Mouse (Mus musculus) MEL (cell line): Measurements from ENCODE around the gene Upf2. TPM values are rescaled to one million over a fixed set of nuclear protein-coding genes. Genes with fewer than 3 reads are reported as not detected.

Experiments
- DNase-seq: peaks from one replicate; pipeline ENCODE4 v3.0.0; 2011; ENCODE audit warnings: low read depth, low spot score
- H3K27ac ChIP-seq: 2 replicates; pipeline ENCODE4 v1.5.1; 2012; ENCODE audit warnings: low read depth, mild to moderate bottlenecking, control low read depth, low read length, moderate library complexity; ENCODE audit not compliant: control insufficient read depth
- H3K27me3 ChIP-seq, 2 experiments: fragments of 150-350 bp in 1 of 2; sonication (generic) in 1 of 2; 2 replicates each; pipeline ENCODE4 v1.6.1; 2012; ENCODE audit warnings: low read length in 2 of 2, mild to moderate bottlenecking in 2 of 2, improper control_type of control experiment in 1 of 2, moderate library complexity in 1 of 2; ENCODE audit not compliant: insufficient read depth in 2 of 2, control insufficient read depth in 1 of 2
- H3K36me3 ChIP-seq, 2 experiments: 2 replicates each; pipeline ENCODE4 v1.6.1; 2012 to 2014; ENCODE audit warnings: low read length in 2 of 2, improper control_type of control experiment in 1 of 2, inconsistent platforms in 1 of 2, mild to moderate bottlenecking in 1 of 2; ENCODE audit not compliant: insufficient read depth in 2 of 2, control insufficient read depth in 1 of 2
- H3K4me1 ChIP-seq, 2 experiments: fragments of 150-350 bp in 1 of 2; sonication (generic) in 1 of 2; 2 replicates each; pipeline ENCODE4 v1.6.1; 2012; ENCODE audit warnings: low read length in 2 of 2, improper control_type of control experiment in 1 of 2, mild to moderate bottlenecking in 1 of 2; ENCODE audit not compliant: insufficient read depth in 2 of 2, control insufficient read depth in 1 of 2
- H3K4me3 ChIP-seq, 2 experiments: fragments of 150-350 bp in 1 of 2; sonication (generic) in 1 of 2; 2 replicates each; pipeline ENCODE4 v1.5.1; 2012; ENCODE audit warnings: low read depth in 2 of 2, low read length in 2 of 2, mild to moderate bottlenecking in 2 of 2, moderate library complexity in 2 of 2, control low read depth in 1 of 2, improper control_type of control experiment in 1 of 2; ENCODE audit not compliant: control insufficient read depth in 1 of 2, insufficient read depth in 1 of 2
- H3K79me2 ChIP-seq: 2 replicates; pipeline ENCODE4 v1.6.1; 2012; ENCODE audit warnings: mild to moderate bottlenecking, low read length, moderate library complexity; ENCODE audit not compliant: control insufficient read depth, poor library complexity, insufficient read depth
- H3K9ac ChIP-seq: 2 replicates; pipeline ENCODE4 v1.6.1; 2012; ENCODE audit warnings: low read depth, mild to moderate bottlenecking, control low read depth, low read length, moderate library complexity; ENCODE audit not compliant: control insufficient read depth, poor library complexity, severe bottlenecking
- H3K9me3 ChIP-seq: fragments of 150-350 bp; sonication (generic); replicated peaks from 2 replicates; pipeline ENCODE4 v1.6.1; 2012; ENCODE audit warnings: mild to moderate bottlenecking, low read length, improper control_type of control experiment, moderate library complexity; ENCODE audit not compliant: insufficient read depth
- E2F4 ChIP-seq: IDR thresholded peaks from 2 replicates; pipeline ENCODE4 v1.6.1; 2011; ENCODE audit warnings: low read depth, low read length, improper control_type of control experiment, borderline replicate concordance
- GATA1 ChIP-seq: IDR thresholded peaks from 2 replicates; pipeline ENCODE4 v1.6.1; 2011; ENCODE audit warnings: low read depth, low read length, improper control_type of control experiment
- HCFC1 ChIP-seq: IDR thresholded peaks from 2 replicates; pipeline ENCODE4 v1.6.1; 2012; ENCODE audit warnings: low read depth, mild to moderate bottlenecking, inconsistent platforms, low read length, improper control_type of control experiment, moderate library complexity
- MAX ChIP-seq: IDR thresholded peaks from 2 replicates; pipeline ENCODE4 v1.6.1; 2011; ENCODE audit warnings: low read length, improper control_type of control experiment
- MEF2A ChIP-seq: IDR thresholded peaks from 2 replicates; pipeline ENCODE4 v1.6.1; 2014; ENCODE audit warnings: low read depth, mild to moderate bottlenecking, inconsistent platforms, low read length, improper control_type of control experiment; ENCODE audit not compliant: poor library complexity, insufficient replicate concordance, severe bottlenecking; ENCODE audit errors: extremely low read depth
- MXI1 ChIP-seq: IDR thresholded peaks from 2 replicates; pipeline ENCODE4 v1.6.1; 2011; ENCODE audit warnings: mild to moderate bottlenecking, low read depth, low read length, improper control_type of control experiment
- MYB ChIP-seq: IDR thresholded peaks from 2 replicates; pipeline ENCODE4 v1.6.1; 2011; ENCODE audit warnings: mild to moderate bottlenecking, low read depth, low read length, improper control_type of control experiment
- MYC ChIP-seq: IDR thresholded peaks from 2 replicates; pipeline ENCODE4 v1.6.1; 2011; ENCODE audit warnings: low read depth, mild to moderate bottlenecking, low read length, improper control_type of control experiment, moderate library complexity
- NELFE ChIP-seq: IDR thresholded peaks from 2 replicates; pipeline ENCODE4 v1.6.1; 2011; ENCODE audit warnings: low read depth, low read length, improper control_type of control experiment
- POLR2A ChIP-seq, 2 experiments: IDR thresholded peaks; 2 replicates each; pipeline ENCODE4 v1.6.1; 2011 to 2012; ENCODE audit warnings: low read length in 2 of 2, mild to moderate bottlenecking in 2 of 2, control low read depth in 1 of 2, improper control_type of control experiment in 1 of 2, low read depth in 1 of 2, moderate library complexity in 1 of 2; ENCODE audit not compliant: control insufficient read depth in 1 of 2, insufficient read depth in 1 of 2, poor library complexity in 1 of 2
- RCOR1 ChIP-seq: IDR thresholded peaks from 2 replicates; pipeline ENCODE4 v1.6.1; 2012; ENCODE audit warnings: low read depth, mild to moderate bottlenecking, inconsistent platforms, low read length, improper control_type of control experiment
- SIN3A ChIP-seq: IDR thresholded peaks from 2 replicates; pipeline ENCODE4 v1.6.1; 2012; ENCODE audit warnings: low read length, improper control_type of control experiment, inconsistent platforms
- SMC3 ChIP-seq: IDR thresholded peaks from 2 replicates; pipeline ENCODE4 v1.6.1; 2011; ENCODE audit warnings: low read depth, low read length, improper control_type of control experiment
- TAL1 ChIP-seq: IDR thresholded peaks from 2 replicates; pipeline ENCODE4 v1.6.1; 2012; ENCODE audit warnings: mild to moderate bottlenecking, inconsistent platforms, low read length, moderate library complexity, mixed read lengths
- TCF12 ChIP-seq: IDR thresholded peaks from 2 replicates; pipeline ENCODE4 v1.6.1; 2014; ENCODE audit warnings: low read depth, mild to moderate bottlenecking, inconsistent platforms, low read length, improper control_type of control experiment, moderate library complexity
- USF2 ChIP-seq, 2 experiments: IDR thresholded peaks; 2 replicates each; pipeline ENCODE4 v1.6.1; 2011 to 2012; ENCODE audit warnings: improper control_type of control experiment in 2 of 2, low read length in 2 of 2, borderline replicate concordance in 1 of 2, inconsistent platforms in 1 of 2, low read depth in 1 of 2, mild to moderate bottlenecking in 1 of 2; ENCODE audit not compliant: insufficient read depth in 1 of 2
- polyA plus RNA-seq, 2 experiments: library from polyadenylated mRNA; stranded (reverse) in 1 of 2; unstranded in 1 of 2; fragments of >175 nt in 1 of 2; fragments of >200 nt in 1 of 2; gene quantifications; 2 replicates each; pipeline versions ENCODE4 v1.2.1 to v1.2.4; 2012; ENCODE audit warnings: low replicate concordance in 2 of 2, low read depth in 1 of 2; ENCODE audit not compliant: insufficient read length in 2 of 2, insufficient read depth in 1 of 2, missing spikeins in 1 of 2
- total RNA-seq: library from RNA; depleted of rRNA; stranded (reverse); fragments of 300-350 nt; gene quantifications from 2 replicates; pipeline ENCODE4 v1.2.3, GENCODE M21; 2012

Gene Upf2
- total and polyA plus RNA-seq, 3 experiments, result 15.3 to 30.9 TPM; not detected in 1

DNA sequence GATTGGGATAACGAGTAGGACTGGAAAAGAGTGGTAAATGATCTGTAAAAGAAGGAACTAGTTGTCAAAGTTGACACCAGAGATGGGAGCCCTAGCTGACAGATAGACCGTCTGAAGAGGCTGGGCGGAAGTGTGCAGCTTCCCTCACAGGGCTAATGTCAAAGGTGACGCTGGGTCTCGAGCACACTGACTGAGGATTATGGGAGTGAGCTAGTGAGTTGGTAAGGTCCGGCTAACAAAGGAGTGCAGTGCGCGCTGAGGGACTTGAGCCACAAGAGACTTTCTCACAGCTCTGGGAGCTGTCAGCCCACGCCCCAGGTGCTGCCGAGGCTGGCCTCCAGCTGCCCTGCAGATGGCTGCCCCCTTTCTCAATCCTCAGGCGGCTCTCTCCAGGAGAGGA is 119.7 kb downstream of the Upf2 start:
- TF ChIP-seq RCOR1, result no peak
- TF ChIP-seq SMC3, result no peak
- no peak for TF ChIP-seq POLR2A (IDR thresholded peaks at IDR 0.05; ENCODE audit: control insufficient read depth in 1 of 2, insufficient read depth in 1 of 2, low read depth in 1 of 2, low read length in 2 of 2, poor library complexity in 1 of 2)
- TF ChIP-seq MEF2A, result no peak
- no peak for TF ChIP-seq SIN3A
- TF ChIP-seq MAX, result no peak
- TF ChIP-seq E2F4, result no peak
- no peak for TF ChIP-seq TCF12
- Histone ChIP-seq H3K4me3 (no peak overlapping the region), H3K36me3 (no peaks in the 10 kb centered on the region), H3K9ac (no peak overlapping the region), H3K9me3 (no peaks in the 10 kb centered on the region), H3K27me3 (no peaks in the 10 kb centered on the region; a peak in 2 of 4 replicates), H3K4me1 (peaks cover 0 to 5% of the 10 kb centered on the region in 2 experiments; a peak in 1 of 4 replicates), H3K27ac (no peak overlapping the region), H3K79me2 (no peaks in the 10 kb centered on the region)
- peak; percentile 18 for DNase-seq

DNA sequence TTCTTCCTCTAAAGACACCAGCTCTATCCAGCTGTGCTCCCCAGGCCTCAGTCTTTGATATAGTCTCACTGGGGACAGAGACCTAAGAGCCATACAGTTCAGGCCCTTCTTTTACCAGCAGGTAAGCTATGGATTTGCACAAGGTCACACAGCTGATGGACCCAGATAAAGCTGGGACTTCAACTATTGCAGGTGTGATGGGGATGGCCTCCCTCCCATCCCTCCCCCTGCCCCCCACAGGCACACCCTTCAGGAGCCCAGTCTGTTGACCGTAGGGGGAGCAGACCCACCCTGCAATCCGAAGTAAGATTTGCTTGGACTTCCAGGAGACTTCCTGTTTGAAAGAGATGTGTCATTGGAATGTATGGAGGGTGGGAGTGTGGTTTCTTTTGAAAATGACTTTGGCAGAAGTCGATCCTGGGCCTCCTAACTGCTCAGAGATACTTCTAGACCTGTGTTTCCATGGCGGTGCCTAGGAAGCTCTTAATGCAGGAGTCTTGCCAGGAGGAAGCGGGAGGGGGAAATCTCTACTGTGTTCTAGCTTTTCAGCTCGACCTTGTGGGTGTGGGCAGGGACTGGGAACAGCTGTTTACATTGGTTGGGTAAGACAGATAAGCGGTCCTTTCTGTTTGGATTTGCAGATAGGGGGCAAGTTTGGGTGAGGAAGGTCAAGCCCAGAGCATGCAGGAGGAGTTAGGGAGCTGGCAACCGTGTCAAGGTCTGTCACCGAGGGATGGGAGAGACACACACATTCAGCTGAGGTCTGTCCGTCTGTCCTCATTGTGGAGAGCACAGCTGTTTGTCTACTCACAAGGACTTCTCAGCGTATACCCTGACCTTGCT is 120.5 kb downstream of the Upf2 start:
- TF ChIP-seq RCOR1 (0 out of 2 replicates have a peak, but pooled peaks have one; percentile 26), MXI1 (no peak), GATA1 (peak; percentile 17; the same call in 1 of the 2 replicates), MYC (no peak), MYB (no peak)
- Histone ChIP-seq H3K9ac (no peak overlapping the region), H3K79me2 (no peaks in the 10 kb centered on the region), H3K36me3 (no peaks in the 10 kb centered on the region), H3K27ac (no peak overlapping the region), H3K4me1 (peaks cover 0 to 5% of the 10 kb centered on the region in 2 experiments; a peak in 1 of 4 replicates), H3K4me3 (no peak overlapping the region), H3K9me3 (no peaks in the 10 kb centered on the region), H3K27me3 (no peaks in the 10 kb centered on the region; a peak in 2 of 4 replicates)
- DNase-seq, result peak; percentile 24

DNA sequence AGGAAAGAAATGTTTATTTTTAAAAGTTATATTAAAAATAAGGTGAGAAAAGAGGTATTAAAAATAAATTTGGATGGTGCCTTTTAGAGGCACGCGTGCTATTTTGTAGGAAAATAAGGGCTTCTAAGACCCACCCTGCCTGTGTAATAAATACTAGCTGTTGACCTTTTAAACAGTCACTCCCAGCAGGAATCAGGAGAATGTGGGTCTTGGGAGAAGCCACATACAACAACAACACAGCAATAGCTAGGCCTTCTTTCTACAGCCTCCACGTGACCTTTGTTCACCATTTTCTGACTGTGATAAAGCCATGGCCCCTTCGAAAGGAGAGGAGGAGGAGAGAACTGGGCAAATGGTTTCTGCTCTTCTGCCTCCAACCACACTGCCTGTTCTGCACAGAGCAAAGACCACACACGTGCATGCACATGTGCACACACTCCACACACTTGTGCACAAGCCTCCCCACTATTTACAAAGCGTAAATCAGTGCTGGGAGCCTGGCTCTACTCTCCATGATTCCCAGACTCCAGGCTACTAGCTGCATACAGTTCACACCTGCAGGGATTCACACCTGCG is 121.5 kb downstream of the Upf2 start:
- H3K9me3 ChIP-seq, result no peaks in the 10 kb centered on the region
- H3K9ac ChIP-seq, result no peak overlapping the region
- H3K27ac ChIP-seq, result no peak overlapping the region
- peaks cover 0 to 5% of the 10 kb centered on the region in 2 experiments; a peak in 1 of 4 replicates for H3K4me1 ChIP-seq
- H3K4me3 ChIP-seq, result no peak overlapping the region
- H3K36me3 ChIP-seq, result no peaks in the 10 kb centered on the region
- H3K79me2 ChIP-seq, result no peaks in the 10 kb centered on the region
- TF ChIP-seq HCFC1 (no peak), TAL1 (no peak), USF2 (IDR thresholded peaks at IDR 0.05; ENCODE audit: borderline replicate concordance in 1 of 2, insufficient read depth in 1 of 2, low read depth in 1 of 2, low read length in 2 of 2) (no peak), MAX (no peak), NELFE (no peak)
- TF ChIP-seq, all 39 proteins: peak for 0
- no peaks in the 10 kb centered on the region; a peak in 2 of 4 replicates for H3K27me3 ChIP-seq
- DNase-seq, result no peak
